In the genomic region with DNA sequence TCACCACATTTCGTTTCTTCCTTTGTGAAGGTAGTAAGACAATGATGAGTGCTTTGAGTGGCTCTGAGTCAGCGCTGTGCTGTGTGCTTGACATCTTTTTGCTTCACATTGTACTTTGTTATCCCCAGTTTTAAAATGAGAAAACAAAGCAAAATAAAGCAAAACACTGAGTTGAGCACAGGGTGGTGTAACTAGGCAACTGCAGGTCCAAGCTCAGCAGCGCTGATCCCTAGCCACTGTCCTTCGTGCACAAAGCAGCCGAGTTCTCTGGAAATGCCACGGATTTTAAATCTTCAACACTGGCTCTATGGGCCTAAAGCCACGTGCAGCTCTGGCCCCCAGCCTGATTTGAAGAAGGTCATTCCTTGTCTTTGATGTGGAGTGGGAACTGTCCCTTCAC, we compare ENCODE assay signal across 25 mouse cellular contexts.
DNase-seq lines count a peak whose midpoint lies in the region; ATAC-seq and TF ChIP-seq lines count a peak whose summit lies in the region.
"Had no signal": no experiment of that assay in that cellular context is flagged by ENCODE, and none has a peak within 500 bp of the region (broad histone marks: within the 10 kb centered on the region; RNA-seq: fewer than 3 reads in every experiment).

No protein-coding gene starts in this region.

- H3K4me1 ChIP-seq in forebrain, postnatal 0 days (ENCODE audit: insufficient read depth) = no peaks in the 10 kb centered on the region
- H3K4me1 ChIP-seq in forebrain, embryonic 13.5 days = no peaks in the 10 kb centered on the region
- H3K4me1 ChIP-seq in midbrain, embryonic 10.5 days = peaks cover 19% of the 10 kb centered on the region
- no peaks in the 10 kb centered on the region; the same call in 1 of the 2 replicates for H3K4me1 ChIP-seq in midbrain, embryonic 11.5 days (ENCODE audit: control insufficient read depth, insufficient read depth, low read length)
- peaks cover 14% of the 10 kb centered on the region for H3K4me1 ChIP-seq in midbrain, embryonic 15.5 days
- H3K4me1 ChIP-seq: embryonic facial prominence, embryonic 13.5 days; forebrain, embryonic 15.5 days; kidney, embryonic 15.5 days; limb, embryonic 13.5 days; liver, embryonic 12.5 days had no signal

- no peaks in the 10 kb centered on the region for H3K36me3 ChIP-seq in forebrain, postnatal 0 days (ENCODE audit: insufficient read depth)
- no peaks in the 10 kb centered on the region for H3K36me3 ChIP-seq in forebrain, embryonic 13.5 days (ENCODE audit: poor library complexity, severe bottlenecking)
- no peaks in the 10 kb centered on the region for H3K36me3 ChIP-seq in midbrain, embryonic 10.5 days
- H3K36me3 ChIP-seq in midbrain, embryonic 11.5 days (ENCODE audit: control insufficient read depth, insufficient read depth, low read length) = no peaks in the 10 kb centered on the region
- no peaks in the 10 kb centered on the region for H3K36me3 ChIP-seq in midbrain, embryonic 15.5 days (replicated peaks)
- H3K36me3 ChIP-seq: embryonic facial prominence, embryonic 13.5 days; forebrain, embryonic 15.5 days; kidney, embryonic 15.5 days; limb, embryonic 13.5 days; liver, embryonic 12.5 days had no signal

- 0 out of 2 replicates have a peak, but pooled peaks have one; percentile 23 for ATAC-seq in forebrain, postnatal 0 days
- no peak for ATAC-seq in forebrain, embryonic 13.5 days
- ATAC-seq in midbrain, embryonic 11.5 days (ENCODE audit: low FRiP score) = no peak
- peak; percentile 48; the same call in 1 of the 2 replicates for ATAC-seq in midbrain, embryonic 15.5 days (replicated peaks)
- ATAC-seq: forebrain, embryonic 15.5 days; intestine, postnatal 0 days; liver, embryonic 12.5 days had no signal

- no peak overlapping the region for H3K9ac ChIP-seq in forebrain, postnatal 0 days
- no peak overlapping the region for H3K9ac ChIP-seq in forebrain, embryonic 13.5 days
- no peak overlapping the region for H3K9ac ChIP-seq in midbrain, embryonic 11.5 days (ENCODE audit: low read length)
- no peak overlapping the region for H3K9ac ChIP-seq in midbrain, embryonic 15.5 days
- H3K9ac ChIP-seq: embryonic facial prominence, embryonic 13.5 days; forebrain, embryonic 15.5 days; kidney, embryonic 15.5 days; limb, embryonic 13.5 days; liver, embryonic 12.5 days had no signal

- no peak overlapping the region for H3K4me3 ChIP-seq in forebrain, postnatal 0 days (ENCODE audit: low read depth, low read length)
- no peak overlapping the region for H3K4me3 ChIP-seq in forebrain, embryonic 13.5 days
- H3K4me3 ChIP-seq in midbrain, embryonic 10.5 days = no peak overlapping the region
- H3K4me3 ChIP-seq in midbrain, embryonic 11.5 days (ENCODE audit: low read depth, low read length) = no peak overlapping the region
- no peak overlapping the region for H3K4me3 ChIP-seq in midbrain, embryonic 15.5 days
- H3K4me3 ChIP-seq: embryonic facial prominence, embryonic 13.5 days; erythroblast, embryonic 14.5 days; forebrain, embryonic 15.5 days; kidney, embryonic 15.5 days; limb, embryonic 13.5 days; liver, embryonic 12.5 days had no signal

- H3K27ac ChIP-seq in forebrain, postnatal 0 days (ENCODE audit: low read depth, low read length) = no peak overlapping the region
- H3K27ac ChIP-seq in forebrain, embryonic 13.5 days = no peak overlapping the region
- H3K27ac ChIP-seq in midbrain, embryonic 10.5 days (replicated peaks) = no peak overlapping the region; the same call in 1 of the 2 replicates
- no peak overlapping the region for H3K27ac ChIP-seq in midbrain, embryonic 11.5 days (ENCODE audit: low read depth, low read length)
- peak overlapping the region; percentile 59; the same call in 1 of the 2 replicates for H3K27ac ChIP-seq in midbrain, embryonic 15.5 days
- H3K27ac ChIP-seq: embryonic facial prominence, embryonic 13.5 days; forebrain, embryonic 15.5 days; kidney, embryonic 15.5 days; limb, embryonic 13.5 days; liver, embryonic 12.5 days had no signal

- H3K4me2 ChIP-seq in forebrain, postnatal 0 days (ENCODE audit: low read depth) = no peak overlapping the region
- H3K4me2 ChIP-seq in forebrain, embryonic 13.5 days = no peak overlapping the region
- H3K4me2 ChIP-seq in midbrain, embryonic 11.5 days = no peak overlapping the region
- H3K4me2 ChIP-seq in midbrain, embryonic 15.5 days = no peak overlapping the region
- H3K4me2 ChIP-seq: embryonic facial prominence, embryonic 13.5 days; forebrain, embryonic 15.5 days; kidney, embryonic 15.5 days; limb, embryonic 13.5 days; liver, embryonic 12.5 days had no signal

- 51% methylated on average over 7 of the region's 7 CpGs for WGBS in forebrain, postnatal 0 days
- WGBS in forebrain, embryonic 13.5 days = 57% methylated on average over 7 of the region's 7 CpGs
- 54% methylated on average over 7 of the region's 7 CpGs for WGBS in midbrain, embryonic 10.5 days
- WGBS in midbrain, embryonic 11.5 days = 54% methylated on average over 7 of the region's 7 CpGs
- WGBS in midbrain, embryonic 15.5 days = 37% methylated on average over 7 of the region's 7 CpGs

- TF ChIP-seq CTCF in forebrain, postnatal 0 days (IDR thresholded peaks at IDR 0.05; ENCODE audit: low read depth) = no peak

- H3K27me3 ChIP-seq in forebrain, postnatal 0 days (ENCODE audit: insufficient read depth, low read length) = no peaks in the 10 kb centered on the region
- H3K27me3 ChIP-seq in forebrain, embryonic 13.5 days = no peaks in the 10 kb centered on the region
- H3K27me3 ChIP-seq in midbrain, embryonic 10.5 days (ENCODE audit: low read depth, poor library complexity, severe bottlenecking) = no peaks in the 10 kb centered on the region
- H3K27me3 ChIP-seq in midbrain, embryonic 11.5 days (ENCODE audit: control insufficient read depth, insufficient read depth, low read length) = no peaks in the 10 kb centered on the region
- H3K27me3 ChIP-seq in midbrain, embryonic 15.5 days (replicated peaks) = no peaks in the 10 kb centered on the region
- H3K27me3 ChIP-seq: embryonic facial prominence, embryonic 13.5 days; forebrain, embryonic 15.5 days; kidney, embryonic 15.5 days; limb, embryonic 13.5 days; liver, embryonic 12.5 days had no signal

- DNase-seq in forebrain, postnatal 0 days = no peak
- peak; percentile 15 for DNase-seq in midbrain, embryonic 10.5 days (ENCODE audit: low spot score)
- DNase-seq in midbrain, embryonic 11.5 days (ENCODE audit: low spot score, missing footprints) = no peak
- no peak for DNase-seq in gastrocnemius, adult 8-10 months (ENCODE audit: low spot score in 2 of 2)
- no peak for DNase-seq in spleen, postnatal 10 days (ENCODE audit: low spot score in 2 of 2)
- DNase-seq: adrenal gland, postnatal 25 days; cerebellum, adult 18-20 months; cerebellum, postnatal 36 days; embryo, embryonic 11 days; gastrocnemius, postnatal 36 days; kidney, postnatal 36 days; layer of hippocampus, adult 9-11 months; lung, adult 18-20 months; lung, postnatal 10 days; right cerebral cortex, postnatal 14 days; thymus, postnatal 14 days had no signal

- H3K9me3 ChIP-seq in forebrain, postnatal 0 days (ENCODE audit: low read length) = no peaks in the 10 kb centered on the region
- no peaks in the 10 kb centered on the region for H3K9me3 ChIP-seq in forebrain, embryonic 13.5 days (replicated peaks)
- no peaks in the 10 kb centered on the region for H3K9me3 ChIP-seq in midbrain, embryonic 10.5 days (replicated peaks)
- H3K9me3 ChIP-seq in midbrain, embryonic 11.5 days (ENCODE audit: control insufficient read depth, low read length) = no peaks in the 10 kb centered on the region
- no peaks in the 10 kb centered on the region for H3K9me3 ChIP-seq in midbrain, embryonic 15.5 days
- H3K9me3 ChIP-seq: embryonic facial prominence, embryonic 13.5 days; forebrain, embryonic 15.5 days; kidney, embryonic 15.5 days; limb, embryonic 13.5 days; liver, embryonic 12.5 days had no signal

Comparison
In these comparisons a context has a peak if more than half of its experiments do, and no peak if none do; other contexts are left out.
1. ATAC-seq: peak in forebrain, postnatal 0 days (single experiment) and midbrain, embryonic 15.5 days (single experiment); none in forebrain, embryonic 13.5 days (single experiment) and midbrain, embryonic 11.5 days (single experiment).